Comparison of ENCODE assay signal across 26 mouse cellular contexts in the genomic region with DNA sequence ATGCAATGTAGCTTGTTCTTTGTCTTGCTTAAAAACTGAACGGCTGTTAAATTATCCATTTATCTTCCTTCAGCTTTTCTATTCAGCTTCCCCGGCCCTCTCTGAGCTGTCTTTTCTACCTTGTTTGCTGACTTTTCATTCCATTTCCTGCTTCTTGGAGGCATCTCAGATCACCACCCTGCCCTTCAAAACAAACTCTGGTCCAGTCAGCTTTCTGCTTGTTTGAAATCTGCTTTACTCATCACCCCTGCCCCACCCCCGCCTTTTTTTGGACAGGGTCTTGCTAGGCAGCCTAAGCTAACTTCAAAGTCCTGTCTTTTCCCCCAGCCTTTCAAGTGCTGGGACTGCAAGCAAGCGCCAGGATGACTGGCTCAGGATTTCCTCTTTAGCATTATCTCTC. TPM values are rescaled to one million over a fixed set of nuclear protein-coding genes. Genes with fewer than 3 reads are reported as not detected.
A peak's percentile ranks its signal among the peaks of the same experiment; 100 is the strongest.
DNase-seq lines count a peak whose midpoint lies in the region; ATAC-seq lines count a peak whose summit lies in the region.
"Had no signal": no experiment of that assay in that cellular context is flagged by ENCODE, and none has a peak within 500 bp of the region (broad histone marks: within the 10 kb centered on the region; RNA-seq: fewer than 3 reads in every experiment).

No protein-coding gene starts in this region.

- H3K9ac ChIP-seq in hindbrain, embryonic 12.5 days = no peak overlapping the region
- H3K9ac ChIP-seq in hindbrain, embryonic 16.5 days (ENCODE audit: low read depth, low read length) = no peak overlapping the region
- peak overlapping the region; percentile 24; the same call in 1 of the 2 replicates for H3K9ac ChIP-seq in hindbrain, embryonic 14.5 days
- H3K9ac ChIP-seq: embryonic facial prominence, embryonic 13.5 days; forebrain, postnatal 0 days; heart, embryonic 15.5 days; liver, embryonic 14.5 days; stomach, embryonic 15.5 days had no signal

- DNase-seq in ES-CJ7 (ENCODE audit: low read depth, low spot score) (peak; percentile 47), ZHBTc4 (ENCODE audit: low read depth, low spot score) (peak; percentile 66)
- no peak for DNase-seq in hindbrain, embryonic 14.5 days (ENCODE audit: low spot score)
- no peak for DNase-seq in cerebellum, adult 8-10 months
- DNase-seq: adrenal gland, postnatal 25 days; B cell, adult 2 months; cerebellum, adult 11-12 months; cerebellum, postnatal 10 days; forebrain, postnatal 0 days; gastrocnemius, postnatal 10 days; heart, postnatal 36 days; kidney, postnatal 14 days; layer of hippocampus, adult 9-11 months; liver; lung, adult 2 months; lung, postnatal 14 days; retina, postnatal 1 day; right cerebral cortex, postnatal 14 days had no signal

- no peaks in the 10 kb centered on the region for H3K9me3 ChIP-seq in hindbrain, embryonic 12.5 days (replicated peaks)
- H3K9me3 ChIP-seq in hindbrain, embryonic 16.5 days (ENCODE audit: control insufficient read depth, low read length) = no peaks in the 10 kb centered on the region
- no peaks in the 10 kb centered on the region for H3K9me3 ChIP-seq in hindbrain, embryonic 14.5 days (ENCODE audit: control insufficient read depth, low read length)
- H3K9me3 ChIP-seq: embryonic facial prominence, embryonic 13.5 days; G1E; heart, embryonic 15.5 days; stomach, embryonic 15.5 days had no signal

- no peaks in the 10 kb centered on the region for H3K36me3 ChIP-seq in hindbrain, embryonic 12.5 days
- no peaks in the 10 kb centered on the region for H3K36me3 ChIP-seq in hindbrain, embryonic 16.5 days (ENCODE audit: control insufficient read depth, insufficient read depth, low read length)
- no peaks in the 10 kb centered on the region for H3K36me3 ChIP-seq in hindbrain, embryonic 14.5 days (replicated peaks; ENCODE audit: control insufficient read depth, insufficient read depth)
- H3K36me3 ChIP-seq: embryonic facial prominence, embryonic 13.5 days; G1E; heart, embryonic 15.5 days; stomach, embryonic 15.5 days had no signal

- 0 out of 2 replicates have a peak overlapping the region, but pooled peaks have one; percentile 24 for H3K27ac ChIP-seq in hindbrain, embryonic 12.5 days
- H3K27ac ChIP-seq in hindbrain, embryonic 16.5 days (ENCODE audit: low read depth, low read length) = no peak overlapping the region
- 0 out of 2 replicates have a peak overlapping the region, but pooled peaks have one; percentile 24 for H3K27ac ChIP-seq in hindbrain, embryonic 14.5 days
- H3K27ac ChIP-seq: embryonic facial prominence, embryonic 13.5 days; heart, embryonic 15.5 days; liver, embryonic 14.5 days; stomach, embryonic 15.5 days had no signal

- WGBS in hindbrain, embryonic 12.5 days = 12% methylated on average over 4 of the region's 4 CpGs
- 25% methylated on average over 4 of the region's 4 CpGs for WGBS in hindbrain, embryonic 16.5 days
- 20% methylated on average over 4 of the region's 4 CpGs for WGBS in hindbrain, embryonic 14.5 days

- no peaks in the 10 kb centered on the region for H3K27me3 ChIP-seq in hindbrain, embryonic 12.5 days
- no peaks in the 10 kb centered on the region for H3K27me3 ChIP-seq in hindbrain, embryonic 16.5 days (replicated peaks; ENCODE audit: control insufficient read depth, insufficient read depth, low read length)
- H3K27me3 ChIP-seq in hindbrain, embryonic 14.5 days (ENCODE audit: control insufficient read depth, insufficient read depth, low read length) = no peaks in the 10 kb centered on the region
- H3K27me3 ChIP-seq: embryonic facial prominence, embryonic 13.5 days; heart, embryonic 15.5 days; stomach, embryonic 15.5 days had no signal

- no peak overlapping the region for H3K4me3 ChIP-seq in hindbrain, embryonic 12.5 days
- no peak overlapping the region for H3K4me3 ChIP-seq in hindbrain, embryonic 16.5 days (ENCODE audit: low read length)
- H3K4me3 ChIP-seq in hindbrain, embryonic 14.5 days (replicated peaks; ENCODE audit: low read length) = no peak overlapping the region
- H3K4me3 ChIP-seq: embryonic facial prominence, embryonic 13.5 days; heart, embryonic 15.5 days; stomach, embryonic 15.5 days had no signal

- ATAC-seq in hindbrain, embryonic 12.5 days (ENCODE audit: low FRiP score) = no peak
- no peak for ATAC-seq in hindbrain, embryonic 16.5 days
- ATAC-seq in hindbrain, embryonic 14.5 days (ENCODE audit: low FRiP score) = no peak
- ATAC-seq: forebrain, postnatal 0 days; intestine, postnatal 0 days had no signal

- peaks cover 15% of the 10 kb centered on the region for H3K4me1 ChIP-seq in hindbrain, embryonic 12.5 days
- H3K4me1 ChIP-seq in hindbrain, embryonic 16.5 days (ENCODE audit: control insufficient read depth, insufficient read depth, low read depth, low read length) = no peaks in the 10 kb centered on the region; the same call in 1 of the 2 replicates
- no peaks in the 10 kb centered on the region for H3K4me1 ChIP-seq in hindbrain, embryonic 14.5 days (replicated peaks; ENCODE audit: control insufficient read depth, insufficient read depth, low read length)
- H3K4me1 ChIP-seq: embryonic facial prominence, embryonic 13.5 days; heart, embryonic 15.5 days; stomach, embryonic 15.5 days had no signal

- no peak overlapping the region for H3K4me2 ChIP-seq in hindbrain, embryonic 12.5 days (replicated peaks)
- H3K4me2 ChIP-seq in hindbrain, embryonic 16.5 days (ENCODE audit: low read length) = no peak overlapping the region
- no peak overlapping the region for H3K4me2 ChIP-seq in hindbrain, embryonic 14.5 days (replicated peaks)
- H3K4me2 ChIP-seq: embryonic facial prominence, embryonic 13.5 days; heart, embryonic 15.5 days; stomach, embryonic 15.5 days had no signal

RNA-seq across cellular contexts. Expression of a gene that starts 24.4 kb away (rescaled TPM):
- 8.3 and 9.2 TPM in 2 replicates for polyA plus RNA-seq in hindbrain, embryonic 12.5 days (2016; fragmentation: Nextera tagmentation; extraction: Ambion mirVana)
- 8.9 and 9.2 TPM in 2 replicates for polyA plus RNA-seq in hindbrain, embryonic 16.5 days (2015; fragmentation: Nextera tagmentation; extraction: Ambion mirVana)
- 8.7 and 9.2 TPM in 2 replicates for polyA plus RNA-seq in hindbrain, embryonic 14.5 days (2014; fragmentation: Nextera tagmentation; extraction: Ambion mirVana)
- polyA plus RNA-seq: G1E had no signal

RNA-seq across cellular contexts. Expression of a gene that starts 28.2 kb away (rescaled TPM):
- polyA plus RNA-seq in hindbrain, embryonic 12.5 days (2016; fragmentation: Nextera tagmentation; extraction: Ambion mirVana) = 0.76 and 1.2 TPM in 2 replicates
- polyA plus RNA-seq in hindbrain, embryonic 16.5 days (2015; fragmentation: Nextera tagmentation; extraction: Ambion mirVana) = 0.77 and 1.1 TPM in 2 replicates
- 1.3 and 1.5 TPM in 2 replicates for polyA plus RNA-seq in hindbrain, embryonic 14.5 days (2014; fragmentation: Nextera tagmentation; extraction: Ambion mirVana)
- polyA plus RNA-seq: G1E had no signal

Comparison
In these comparisons a context has a peak if more than half of its experiments do, and no peak if none do; other contexts are left out.
1. DNase-seq: peak in ES-CJ7 (single experiment) and ZHBTc4 (single experiment); none in hindbrain, embryonic 14.5 days (single experiment) and cerebellum, adult 8-10 months (single experiment).